Mouse (Mus musculus): ENCODE results near the gene Actn1.

Actn1 gene

GRCm38 (mm10) chr12:80259216-80260055 is 735 bp downstream of the Actn1 start:
- peak; percentile 42 for DNase-seq (ENCODE audit: extremely low read depth, low read depth)

- DNase-seq (ENCODE audit: extremely low read depth, low read depth): no peak
These were observed 1.5 kb downstream of the Actn1 start for GRCm38 (mm10) chr12:80258520-80259215.

- no peak for DNase-seq (ENCODE audit: extremely low read depth, low read depth)
These were observed 8.2 kb downstream of the Actn1 start for GRCm38 (mm10) chr12:80251978-80252377.

GRCm38 (mm10) chr12:80251554-80251953 is 8.6 kb downstream of the Actn1 start:
- DNase-seq (ENCODE audit: extremely low read depth, low read depth): no peak

- DNase-seq (ENCODE audit: extremely low read depth, low read depth): no peak
These were observed 10.6 kb downstream of the Actn1 start for GRCm38 (mm10) chr12:80249539-80249938.

- DNase-seq (ENCODE audit: extremely low read depth, low read depth): no peak
These were observed 13.1 kb downstream of the Actn1 start for GRCm38 (mm10) chr12:80247067-80247466.

GRCm38 (mm10) chr12:80246505-80246904 is 13.7 kb downstream of the Actn1 start:
- DNase-seq (ENCODE audit: extremely low read depth, low read depth): no peak

- no peak for DNase-seq (ENCODE audit: extremely low read depth, low read depth)
These were observed 15.4 kb downstream of the Actn1 start for GRCm38 (mm10) chr12:80244755-80245154.

GRCm38 (mm10) chr12:80244127-80244526 is 16.0 kb downstream of the Actn1 start:
- DNase-seq (ENCODE audit: extremely low read depth, low read depth): no peak

- no peak for DNase-seq (ENCODE audit: extremely low read depth, low read depth)
These were observed 16.8 kb downstream of the Actn1 start for GRCm38 (mm10) chr12:80243335-80243734.

- no peak for DNase-seq (ENCODE audit: extremely low read depth, low read depth)
These were observed 20.7 kb downstream of the Actn1 start for GRCm38 (mm10) chr12:80239445-80239844.

GRCm38 (mm10) chr12:80238523-80238922 is 21.6 kb downstream of the Actn1 start:
- DNase-seq (ENCODE audit: extremely low read depth, low read depth): no peak

- DNase-seq (ENCODE audit: extremely low read depth, low read depth): no peak
These were observed 24.9 kb downstream of the Actn1 start for GRCm38 (mm10) chr12:80235295-80235694.

- DNase-seq (ENCODE audit: extremely low read depth, low read depth): no peak
These were observed 25.9 kb downstream of the Actn1 start for GRCm38 (mm10) chr12:80234226-80234625.

GRCm38 (mm10) chr12:80232840-80233218 is 27.3 kb downstream of the Actn1 start:
- DNase-seq (ENCODE audit: extremely low read depth, low read depth): no peak

GRCm38 (mm10) chr12:80232076-80232839 is 27.9 kb downstream of the Actn1 start:
- DNase-seq (ENCODE audit: extremely low read depth, low read depth): no peak

- no peak for DNase-seq (ENCODE audit: extremely low read depth, low read depth)
These were observed 28.9 kb downstream of the Actn1 start for GRCm38 (mm10) chr12:80231317-80231716.

- DNase-seq (ENCODE audit: extremely low read depth, low read depth): no peak
These were observed 29.3 kb downstream of the Actn1 start for GRCm38 (mm10) chr12:80230854-80231253.

GRCm38 (mm10) chr12:80230111-80230700 is 30.0 kb downstream of the Actn1 start:
- DNase-seq (ENCODE audit: extremely low read depth, low read depth): no peak

- no peak for DNase-seq (ENCODE audit: extremely low read depth, low read depth)
These were observed 31.0 kb downstream of the Actn1 start for GRCm38 (mm10) chr12:80229010-80229800.

GRCm38 (mm10) chr12:80228356-80228755 is 31.8 kb downstream of the Actn1 start:
- no peak for DNase-seq (ENCODE audit: extremely low read depth, low read depth)

Measured in MEL-GATA-1-ER (cell line).